ENCODE assay signal across 8 mouse cellular contexts in the genomic region with DNA sequence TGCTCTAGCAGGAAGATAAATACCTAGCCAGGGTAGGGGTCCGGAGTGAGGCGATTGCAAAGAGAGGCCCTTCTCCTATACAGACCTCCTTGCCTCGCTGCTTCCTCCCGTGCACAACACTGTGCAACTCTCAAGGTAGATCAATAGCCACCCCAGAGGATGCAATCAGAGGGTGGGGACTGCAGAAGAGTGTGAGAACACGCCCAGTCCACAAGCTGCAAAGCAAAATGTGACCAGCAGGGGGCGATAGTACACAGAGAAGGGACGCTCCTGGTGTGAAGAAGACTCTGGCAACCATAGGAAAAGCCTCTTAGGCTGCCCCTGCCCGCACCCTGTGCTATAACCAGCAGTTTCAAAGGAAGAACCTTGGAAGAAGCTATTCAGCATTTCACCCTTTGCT.
DNase-seq lines count a peak whose midpoint lies in the region; ATAC-seq lines count a peak whose summit lies in the region.

No protein-coding gene starts in this region.

- no peak overlapping the region for H3K9ac ChIP-seq in forebrain, embryonic 12.5 days

- no peak overlapping the region for H3K27ac ChIP-seq in forebrain, embryonic 12.5 days

- ATAC-seq in forebrain, embryonic 12.5 days (ENCODE audit: low FRiP score): peak; percentile 77
- no peak for ATAC-seq in inflammation-experienced regulatory T-cells, adult 6 months

- H3K4me1 ChIP-seq in forebrain, embryonic 12.5 days: no peaks in the 10 kb centered on the region

- no peaks in the 10 kb centered on the region for H3K9me3 ChIP-seq in forebrain, embryonic 12.5 days

- 32% methylated on average over 8 of the region's 8 CpGs for WGBS in forebrain, embryonic 12.5 days

- no peak overlapping the region for H3K4me2 ChIP-seq in forebrain, embryonic 12.5 days

- no peak overlapping the region for H3K4me3 ChIP-seq in forebrain, embryonic 12.5 days (replicated peaks)

- no peaks in the 10 kb centered on the region for H3K36me3 ChIP-seq in forebrain, embryonic 12.5 days (replicated peaks)

- H3K27me3 ChIP-seq in forebrain, embryonic 12.5 days: 0 out of 2 replicates have a peak, but pooled peaks cover 3% of the 10 kb centered on the region

- DNase-seq in NIH3T3 (ENCODE audit: low read depth): peak; percentile 59
- DNase-seq in c-Kit-positive CD71-positive TER-119-negative erythroid progenitor cells, embryonic 14.5 days (ENCODE audit: low read depth): peak; percentile 4
- DNase-seq in heart, postnatal 4 days: peak; percentile 87
- DNase-seq in layer of hippocampus, adult 8-10 months (ENCODE audit: low spot score in 2 of 2): peak; percentile 44 to 83
- DNase-seq in lung, postnatal 10 days: peak; percentile 76
- DNase-seq in right cerebral cortex, postnatal 25 days: peak; percentile 59

Comparison
In these comparisons a context has a peak if more than half of its experiments do, and no peak if none do; other contexts are left out.
1. DNase-seq: peak in every context shown above with its lines; median percentile 87 in heart, postnatal 4 days; 76 in lung, postnatal 10 days; 64 in layer of hippocampus, adult 8-10 months; 59 in NIH3T3; 59 in right cerebral cortex, postnatal 25 days; 4 in c-Kit-positive CD71-positive TER-119-negative erythroid progenitor cells, embryonic 14.5 days.